Comparison of ENCODE assay signal across 25 mouse cellular contexts in the genomic region with DNA sequence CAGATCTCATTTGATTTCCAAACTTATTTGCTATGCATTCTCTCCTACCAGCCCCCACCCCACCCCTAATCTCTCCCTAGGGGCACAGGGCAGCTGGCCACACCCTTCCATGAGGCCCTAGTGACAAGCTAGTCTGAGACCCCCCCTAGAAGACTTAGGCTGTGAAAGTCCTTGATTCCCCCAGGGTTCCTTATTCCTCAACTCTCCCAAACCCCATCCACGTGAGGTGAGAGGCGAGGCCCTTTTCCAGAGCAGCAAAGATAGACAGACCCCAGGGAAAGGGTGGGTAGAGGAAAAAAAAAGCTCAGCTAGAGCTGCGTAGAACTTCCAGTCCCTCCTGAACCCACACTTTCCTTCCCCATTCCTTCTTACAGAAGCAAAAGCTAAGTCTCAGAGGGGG. TPM values are rescaled to one million over a fixed set of nuclear protein-coding genes. Genes with fewer than 3 reads are reported as not detected.
A peak's percentile ranks its signal among the peaks of the same experiment; 100 is the strongest.
DNase-seq lines count a peak whose midpoint lies in the region; ATAC-seq and TF ChIP-seq lines count a peak whose summit lies in the region.
"Had no signal": no experiment of that assay in that cellular context is flagged by ENCODE, and none has a peak within 500 bp of the region (broad histone marks: within the 10 kb centered on the region; RNA-seq: fewer than 3 reads in every experiment).

No protein-coding gene starts in this region.

- WGBS in heart, embryonic 10.5 days: 76% methylated on average over 3 of the region's 3 CpGs
- WGBS in heart, postnatal 0 days: 81% methylated on average over 3 of the region's 3 CpGs
- WGBS in lung, postnatal 0 days: 74% methylated on average over 3 of the region's 3 CpGs

- DNase-seq in heart, embryonic 10.5 days (ENCODE audit: low spot score): no peak
- DNase-seq in heart, postnatal 14 days: no peak
- DNase-seq in heart, postnatal 0 days (ENCODE audit: low spot score): no peak
- DNase-seq in heart, adult 18-20 months: no peak
- DNase-seq in lung, postnatal 0 days (ENCODE audit: low spot score): no peak
- DNase-seq in lung, postnatal 36 days: no peak
- DNase-seq: B cell, adult 2 months; gastrocnemius, postnatal 14 days; heart, adult 11 months; kidney, adult 11 months; left cerebral cortex, postnatal 4 days; liver, postnatal 0 days; right cerebral cortex, postnatal 4 days; thymus, postnatal 4 days had no signal

- no peak for TF ChIP-seq EP300 in heart, postnatal 0 days (IDR thresholded peaks at IDR 0.05; ENCODE audit: low read depth)
- no peak for TF ChIP-seq EP300 in lung, postnatal 0 days (IDR thresholded peaks at IDR 0.05)

- no peak overlapping the region for H3K4me3 ChIP-seq in heart, embryonic 10.5 days
- H3K4me3 ChIP-seq in heart, postnatal 0 days (ENCODE audit: low read depth, low read length): no peak overlapping the region
- H3K4me3 ChIP-seq in lung, postnatal 0 days (ENCODE audit: low read depth, low read length): no peak overlapping the region
- H3K4me3 ChIP-seq: forebrain, embryonic 13.5 days; hindbrain, embryonic 10.5 days; hindbrain, embryonic 15.5 days; kidney, embryonic 15.5 days; layer of hippocampus, adult 2 months; liver, embryonic 12.5 days; megakaryocyte, embryonic 14.5 days; midbrain, embryonic 12.5 days; myocyte; neural tube, embryonic 12.5 days had no signal

- H3K27ac ChIP-seq in heart, embryonic 10.5 days: peak overlapping the region; percentile 80; the same call in 1 of the 2 replicates
- H3K27ac ChIP-seq in heart, postnatal 0 days (ENCODE audit: low read depth): peak overlapping the region; percentile 91
- H3K27ac ChIP-seq in lung, postnatal 0 days (ENCODE audit: low read length): peak overlapping the region; percentile 91
- H3K27ac ChIP-seq: forebrain, embryonic 13.5 days; hindbrain, embryonic 15.5 days; kidney, embryonic 15.5 days; liver, embryonic 12.5 days; midbrain, embryonic 12.5 days; neural tube, embryonic 12.5 days had no signal

- H3K9me3 ChIP-seq in heart, embryonic 10.5 days: no peaks in the 10 kb centered on the region
- H3K9me3 ChIP-seq in heart, postnatal 0 days (replicated peaks; ENCODE audit: control insufficient read depth, low read length): no peaks in the 10 kb centered on the region
- no peaks in the 10 kb centered on the region for H3K9me3 ChIP-seq in lung, postnatal 0 days (ENCODE audit: low read length)
- H3K9me3 ChIP-seq: forebrain, embryonic 13.5 days; hindbrain, embryonic 10.5 days; hindbrain, embryonic 15.5 days; kidney, embryonic 15.5 days; liver, embryonic 12.5 days; megakaryocyte, embryonic 14.5 days; midbrain, embryonic 12.5 days; neural tube, embryonic 12.5 days had no signal

- TF ChIP-seq CTCF in heart, postnatal 0 days (IDR thresholded peaks at IDR 0.05; ENCODE audit: low read depth): no peak
- no peak for TF ChIP-seq CTCF in lung, postnatal 0 days (IDR thresholded peaks at IDR 0.05)

- no peak for ATAC-seq in heart, postnatal 0 days (ENCODE audit: insufficient read depth, low read depth)
- no peak for ATAC-seq in lung, postnatal 0 days
- ATAC-seq: forebrain, embryonic 13.5 days; inflammation-experienced regulatory T-cells, adult 6 months; liver, embryonic 12.5 days; liver, postnatal 0 days had no signal

- no peak overlapping the region for H3K4me2 ChIP-seq in heart, postnatal 0 days (ENCODE audit: low read depth, low read length)
- H3K4me2 ChIP-seq in lung, postnatal 0 days (replicated peaks; ENCODE audit: low read depth, low read length): no peak overlapping the region
- H3K4me2 ChIP-seq: forebrain, embryonic 13.5 days; hindbrain, embryonic 15.5 days; midbrain, embryonic 12.5 days had no signal

- no peaks in the 10 kb centered on the region for H3K36me3 ChIP-seq in heart, embryonic 10.5 days
- H3K36me3 ChIP-seq in heart, postnatal 0 days (replicated peaks; ENCODE audit: control insufficient read depth, insufficient read depth, low read length): no peaks in the 10 kb centered on the region
- no peaks in the 10 kb centered on the region for H3K36me3 ChIP-seq in lung, postnatal 0 days (ENCODE audit: insufficient read depth, low read length)
- H3K36me3 ChIP-seq: hindbrain, embryonic 10.5 days; hindbrain, embryonic 15.5 days; kidney, embryonic 15.5 days; liver, embryonic 12.5 days; midbrain, embryonic 12.5 days; neural tube, embryonic 12.5 days had no signal

- intact Hi-C loops in heart, postnatal 14 days (cut with DNase I): no loop called here

- peaks cover 47% of the 10 kb centered on the region for H3K27me3 ChIP-seq in heart, embryonic 10.5 days (ENCODE audit: insufficient read depth, poor library complexity, severe bottlenecking)
- H3K27me3 ChIP-seq in heart, postnatal 0 days (ENCODE audit: control insufficient read depth, insufficient read depth, low read length): peaks cover 17% of the 10 kb centered on the region
- peaks cover 7% of the 10 kb centered on the region; the same call in 1 of the 2 replicates for H3K27me3 ChIP-seq in lung, postnatal 0 days (replicated peaks; ENCODE audit: insufficient read depth, low read length)

- no peak overlapping the region for H3K9ac ChIP-seq in heart, postnatal 0 days (replicated peaks; ENCODE audit: low read depth, low read length)
- no peak overlapping the region for H3K9ac ChIP-seq in lung, postnatal 0 days (replicated peaks; ENCODE audit: low read depth)
- H3K9ac ChIP-seq: forebrain, embryonic 13.5 days; hindbrain, embryonic 15.5 days; kidney, embryonic 15.5 days; liver, embryonic 12.5 days; liver, postnatal 0 days; midbrain, embryonic 12.5 days; neural tube, embryonic 12.5 days had no signal

- peaks cover 55% of the 10 kb centered on the region for H3K4me1 ChIP-seq in heart, embryonic 10.5 days
- H3K4me1 ChIP-seq in heart, postnatal 0 days (ENCODE audit: control insufficient read depth, insufficient read depth): peaks cover 36% of the 10 kb centered on the region
- H3K4me1 ChIP-seq in lung, postnatal 0 days (ENCODE audit: insufficient read depth, low read depth, low read length): peaks cover 35% of the 10 kb centered on the region

RNA-seq across cellular contexts. Expression of a gene that starts 4.7 kb away (rescaled TPM):
- 0.09 and 0.20 TPM in 2 replicates for polyA plus RNA-seq in heart, embryonic 10.5 days (2016; fragmentation: Nextera tagmentation; extraction: Ambion mirVana)
- 1 to 10 TPM; 1.3 to 1.6 TPM for total RNA-seq in heart, postnatal 14 days (2021)
- 0.27 and 1.0 TPM in 2 replicates for total RNA-seq in heart, postnatal 0 days (2014; rRNA removed; ENCODE audit: low replicate concordance)
- 0.29 and 0.38 TPM in 2 replicates for polyA plus RNA-seq in heart, postnatal 0 days (2015; fragmentation: Nextera tagmentation; extraction: Ambion mirVana)
- 1 to 10 TPM; 1.1 to 1.3 TPM for total RNA-seq in heart, adult 18-20 months (2021)
- polyA plus RNA-seq in lung, postnatal 0 days (2015; fragmentation: Nextera tagmentation; extraction: Ambion mirVana): 8.3 and 8.5 TPM in 2 replicates
- polyA plus RNA-seq: inflammation-experienced regulatory T-cells, adult 6 months; liver, postnatal 0 days had no signal
